Mouse (Mus musculus) kidney, adult 2 months (tissue): ENCODE measurements around the gene Shld1. TPM values are rescaled to one million over a fixed set of nuclear protein-coding genes. Genes with fewer than 3 reads are reported as not detected.
A peak's percentile ranks its signal among the peaks of the same experiment; 100 is the strongest.

Experiments used
- DNase-seq: peaks from one replicate; pipeline ENCODE4 v3.0.0; 2021
- H3K27ac ChIP-seq: fragments of 200-500 bp; 2 replicates; pipeline ENCODE4 v1.5.1; 2012; ENCODE audit warnings: low read depth, low read length, control low read depth, inconsistent platforms; ENCODE audit not compliant: insufficient read depth
- H3K27me3 ChIP-seq: fragments of 200-500 bp; replicated peaks from 2 replicates; pipeline ENCODE4 v1.6.1; 2012; ENCODE audit warnings: mild to moderate bottlenecking, moderate library complexity, low read length, inconsistent platforms; ENCODE audit not compliant: control insufficient read depth, insufficient read depth
- H3K36me3 ChIP-seq: fragments of 200-500 bp; 2 replicates; pipeline ENCODE4 v1.6.1; 2012; ENCODE audit warnings: mild to moderate bottlenecking, moderate library complexity, low read length, inconsistent platforms; ENCODE audit not compliant: control insufficient read depth, insufficient read depth
- H3K4me1 ChIP-seq: fragments of 200-500 bp; 2 replicates; pipeline ENCODE4 v1.6.1; 2011; ENCODE audit warnings: low read length; ENCODE audit not compliant: control insufficient read depth, insufficient read depth
- H3K4me3 ChIP-seq: fragments of 200-500 bp; 2 replicates; pipeline ENCODE4 v1.5.1; 2011; ENCODE audit warnings: mild to moderate bottlenecking, low read depth, low read length, control low read depth; ENCODE audit not compliant: insufficient read depth
- CTCF ChIP-seq: fragments of 200-500 bp; conservative IDR thresholded peaks from 2 replicates; pipeline ENCODE4 v1.5.1; 2011; ENCODE audit warnings: low read depth, mild to moderate bottlenecking, control low read depth, low read length, moderate library complexity, mixed read lengths; ENCODE audit not compliant: insufficient read depth, insufficient read length
- POLR2A ChIP-seq: fragments of 200-500 bp; IDR thresholded peaks from one replicate; pipeline ENCODE4 v1.6.1; 2011; ENCODE audit warnings: low read depth, low read length, control low read depth
- WGBS: fragments of 180-500 bp; shearing (Covaris S2); methylation state at CpG from one replicate; pipeline ENCODE4 v1.1.7; 2018; 5-methylcytosine and 5-hydroxymethylcytosine counted together
- polyA plus RNA-seq: library from polyadenylated mRNA; depleted of rRNA; stranded (reverse); fragments of >200 nt; gene quantifications from 2 replicates; pipeline ENCODE4 v1.2.3, GENCODE M21; 2012

Shld1 gene
- polyA plus RNA-seq, 1 experiment: 12.9 TPM

DNA sequence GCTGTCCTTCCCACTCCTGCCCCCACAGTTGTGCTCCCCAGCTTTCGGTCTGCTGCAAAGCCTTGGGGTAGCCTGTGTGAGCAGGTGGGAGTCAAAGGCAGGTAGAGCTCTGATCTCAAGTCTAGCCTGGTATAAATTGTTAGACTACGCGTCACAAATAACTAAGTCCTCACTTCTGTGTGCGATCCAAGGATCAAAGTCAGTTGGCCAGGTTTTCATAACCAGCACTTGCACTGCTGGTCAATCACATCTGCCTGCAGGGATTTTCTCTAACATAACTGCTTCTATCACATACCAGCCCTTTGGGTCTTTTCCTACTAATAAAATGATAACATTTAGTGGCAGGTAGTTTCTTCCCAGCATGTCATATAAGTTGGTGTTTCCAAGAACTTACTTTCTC is 14.2 kb downstream of the Shld1 start:
- Histone ChIP-seq H3K27me3 (no peaks in the 10 kb centered on the region), H3K4me1 (no peaks in the 10 kb centered on the region), H3K36me3 (no peaks in the 10 kb centered on the region), H3K27ac (no peak overlapping the region), H3K4me3 (no peak overlapping the region)
- WGBS: 88% methylated on average over 4 of the region's 4 CpGs
- DNase-seq: no peak
- TF ChIP-seq CTCF (no peak), POLR2A (no peak)

DNA sequence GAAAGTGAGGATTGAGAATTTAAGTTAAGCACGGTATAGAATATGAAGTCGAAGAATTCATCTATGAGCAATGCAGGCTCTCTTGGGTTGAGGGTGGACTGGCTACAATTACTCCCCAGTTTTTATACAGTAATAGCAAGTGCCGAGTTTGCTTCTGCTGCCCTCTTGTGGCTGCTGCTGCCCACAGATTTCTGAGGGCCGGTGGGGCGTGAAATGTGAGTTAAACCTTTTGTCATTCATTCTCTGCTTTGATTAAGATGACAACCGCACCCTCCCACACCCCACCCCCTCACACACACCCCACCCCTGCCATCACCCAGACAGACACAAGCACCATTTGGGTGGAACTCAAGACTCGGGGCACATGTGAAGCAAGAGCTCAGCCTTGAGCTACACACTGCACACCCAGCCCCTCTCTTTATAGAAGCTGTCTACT is 14.7 kb downstream of the Shld1 start:
- WGBS: 15% methylated on average over 7 of the region's 7 CpGs
- H3K27ac ChIP-seq: no peak overlapping the region
- DNase-seq: peak; percentile 63
- H3K36me3 ChIP-seq: no peaks in the 10 kb centered on the region
- TF ChIP-seq POLR2A: no peak
- peak; percentile 85 for TF ChIP-seq CTCF
- H3K4me3 ChIP-seq: no peak overlapping the region
- H3K4me1 ChIP-seq: no peaks in the 10 kb centered on the region
- H3K27me3 ChIP-seq: no peaks in the 10 kb centered on the region

GRCm38 (mm10) chr2:132705251-132705992 is 18.7 kb downstream of the Shld1 start:
- WGBS: 78% methylated on average over 10 of the region's 10 CpGs
- no peak for TF ChIP-seq POLR2A
- no peak for TF ChIP-seq CTCF
- Histone ChIP-seq H3K27ac (no peak overlapping the region), H3K27me3 (no peaks in the 10 kb centered on the region), H3K36me3 (no peaks in the 10 kb centered on the region), H3K4me1 (no peaks in the 10 kb centered on the region), H3K4me3 (no peak overlapping the region)
- DNase-seq: no peak

GRCm38 (mm10) chr2:132706309-132706708 is 19.6 kb downstream of the Shld1 start:
- H3K4me3 ChIP-seq: no peak overlapping the region
- no peak for DNase-seq
- no peak for TF ChIP-seq CTCF
- no peak for TF ChIP-seq POLR2A
- H3K4me1 ChIP-seq: no peaks in the 10 kb centered on the region
- H3K27ac ChIP-seq: no peak overlapping the region
- H3K36me3 ChIP-seq: no peaks in the 10 kb centered on the region
- H3K27me3 ChIP-seq: no peaks in the 10 kb centered on the region
- WGBS: 75% methylated on average over 3 of the region's 3 CpGs

- Histone ChIP-seq H3K27ac (no peak overlapping the region), H3K4me3 (no peak overlapping the region), H3K4me1 (no peaks in the 10 kb centered on the region), H3K27me3 (no peaks in the 10 kb centered on the region), H3K36me3 (no peaks in the 10 kb centered on the region)
- no peak for TF ChIP-seq POLR2A
- TF ChIP-seq CTCF: no peak
- no peak for DNase-seq
- WGBS: 67% methylated on average over 2 of the region's 2 CpGs
Measured at GRCm38 (mm10) chr2:132710488-132710887, 23.8 kb downstream of the Shld1 start.

DNA sequence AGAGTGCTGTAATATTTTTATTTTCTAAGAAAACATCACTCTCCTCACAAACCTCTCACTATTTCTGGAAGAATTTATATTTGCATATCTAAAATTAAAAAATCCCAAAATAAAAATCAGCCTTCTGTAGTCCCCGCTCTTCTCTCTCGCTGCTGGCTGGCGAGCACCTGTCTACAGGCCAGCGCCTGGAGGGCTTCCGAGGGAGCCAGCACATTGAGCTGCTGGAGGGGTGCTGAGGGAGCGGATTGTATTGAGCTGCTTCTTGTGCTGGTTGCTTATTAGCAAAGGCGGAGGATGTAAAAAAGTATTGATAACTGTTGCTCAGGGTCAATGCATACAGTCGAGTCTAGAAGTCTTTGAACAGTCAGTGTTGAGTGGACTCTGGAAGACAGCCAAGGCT is 25.3 kb downstream of the Shld1 start:
- Histone ChIP-seq H3K4me1 (no peaks in the 10 kb centered on the region), H3K27me3 (no peaks in the 10 kb centered on the region), H3K4me3 (no peak overlapping the region), H3K36me3 (no peaks in the 10 kb centered on the region), H3K27ac (no peak overlapping the region)
- no peak for DNase-seq
- TF ChIP-seq CTCF (no peak), POLR2A (no peak)
- 91% methylated on average over 8 of the region's 8 CpGs for WGBS

DNA sequence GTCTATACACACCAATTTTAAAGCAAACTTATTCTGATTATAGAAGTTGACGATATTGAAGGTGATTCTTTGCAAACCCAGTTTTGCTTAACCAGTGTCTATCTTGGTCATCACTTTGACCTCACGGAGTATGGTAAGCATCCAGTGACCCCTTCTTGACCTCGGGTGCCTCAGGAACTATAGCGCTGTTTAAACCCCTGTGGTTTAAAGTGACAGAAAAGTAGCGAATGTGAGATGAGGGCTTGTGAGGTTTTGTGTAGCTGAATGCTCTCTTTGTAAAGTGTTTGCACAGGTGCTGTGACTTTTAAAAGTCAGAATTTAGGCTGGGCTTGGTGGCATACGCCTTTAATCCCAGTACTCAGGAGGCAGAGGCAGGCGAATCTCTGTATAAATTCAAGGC is 27.8 kb downstream of the Shld1 start:
- 90% methylated on average over 7 of the region's 7 CpGs for WGBS
- no peak overlapping the region for H3K4me3 ChIP-seq
- TF ChIP-seq CTCF (no peak), POLR2A (no peak)
- no peak for DNase-seq
- H3K36me3 ChIP-seq: no peaks in the 10 kb centered on the region
- no peak overlapping the region for H3K27ac ChIP-seq
- H3K4me1 ChIP-seq: no peaks in the 10 kb centered on the region
- no peaks in the 10 kb centered on the region for H3K27me3 ChIP-seq
